Mouse (Mus musculus): ENCODE results near the gene Gpr108.

DNA sequence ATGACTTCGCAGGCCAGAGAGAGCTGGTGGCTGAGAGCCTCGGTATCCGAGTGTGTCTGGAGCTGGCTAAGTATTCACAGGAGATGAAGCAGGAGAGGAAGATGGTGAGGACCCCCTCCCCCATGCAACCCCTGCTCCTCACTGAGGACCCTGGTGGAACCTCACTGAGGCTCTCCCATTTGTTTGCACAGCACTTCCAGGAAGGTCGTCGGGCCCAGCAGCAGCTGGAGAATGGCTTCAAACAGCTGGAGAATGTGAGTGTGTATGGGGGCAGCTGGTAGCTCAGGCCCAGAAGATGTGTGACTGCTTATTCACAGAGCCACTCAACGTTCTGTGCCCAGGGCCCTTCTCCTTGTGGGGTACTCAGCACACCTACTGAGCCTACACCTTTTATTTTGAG, 5.1 kb upstream of the Gpr108 start:
- TF ChIP-seq CTCF (IDR thresholded peaks at IDR 0.05; ENCODE audit: borderline replicate concordance, insufficient read depth, low read length) (no peak), POLR2A (IDR thresholded peaks at IDR 0.05; ENCODE audit: low read depth, low read length) (no peak)

Data from embryonic fibroblast, embryonic 13.5 days (primary cell).